Mouse (Mus musculus) brain, embryonic 18.5 days (tissue): ENCODE data around the gene Pif1.

ENCODE experiments used
- DNase-seq: peaks from one replicate; pipeline ENCODE4 v3.0.0-alpha.2; 2012; ENCODE audit warnings: low read depth, low spot score

The Pif1 gene

DNA sequence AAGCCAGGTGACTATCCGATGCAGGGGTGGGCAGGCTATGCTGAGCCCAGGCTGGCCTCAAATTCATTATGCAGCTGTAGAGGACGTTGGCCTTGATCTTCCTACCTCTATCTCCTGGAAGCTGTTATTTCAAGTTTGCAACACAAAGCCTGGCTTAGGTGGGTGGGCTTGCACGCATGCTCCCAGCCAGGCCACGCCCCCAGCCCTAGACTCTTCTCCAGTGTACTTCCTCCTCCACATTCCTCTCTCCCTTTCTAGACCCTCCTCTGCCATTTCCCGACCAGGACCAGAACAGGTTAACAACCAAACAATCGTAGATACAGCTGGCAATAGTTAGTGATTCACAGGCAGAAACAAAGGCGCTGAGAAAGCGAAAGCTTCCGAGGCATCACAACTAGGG lies 6.6 kb downstream of the Pif1 start:
- no peak for DNase-seq

DNA sequence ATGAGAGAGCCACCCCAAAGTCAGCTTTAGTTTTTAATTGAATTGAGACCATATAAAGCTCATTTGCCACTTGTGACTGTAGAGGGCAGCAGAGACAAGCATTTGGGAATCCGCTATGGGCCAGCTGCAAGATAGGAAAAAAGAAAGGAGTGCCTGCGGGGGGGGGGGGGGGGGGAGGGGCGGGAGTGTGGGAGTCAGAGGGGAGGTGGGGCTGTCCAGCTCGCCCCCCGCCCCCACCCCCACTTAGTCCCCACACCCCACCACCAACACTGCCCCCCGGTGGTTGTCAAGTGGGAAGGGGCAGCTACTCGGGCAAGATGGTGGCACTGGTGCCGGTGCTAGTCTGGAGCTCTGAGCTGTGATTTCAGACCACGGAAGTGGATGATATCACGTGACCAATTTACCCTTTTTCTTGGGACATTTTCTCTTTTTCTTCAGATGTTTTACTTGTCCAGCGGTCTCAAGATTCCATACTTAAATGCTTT lies 11.8 kb downstream of the Pif1 start:
- no peak for DNase-seq

DNA sequence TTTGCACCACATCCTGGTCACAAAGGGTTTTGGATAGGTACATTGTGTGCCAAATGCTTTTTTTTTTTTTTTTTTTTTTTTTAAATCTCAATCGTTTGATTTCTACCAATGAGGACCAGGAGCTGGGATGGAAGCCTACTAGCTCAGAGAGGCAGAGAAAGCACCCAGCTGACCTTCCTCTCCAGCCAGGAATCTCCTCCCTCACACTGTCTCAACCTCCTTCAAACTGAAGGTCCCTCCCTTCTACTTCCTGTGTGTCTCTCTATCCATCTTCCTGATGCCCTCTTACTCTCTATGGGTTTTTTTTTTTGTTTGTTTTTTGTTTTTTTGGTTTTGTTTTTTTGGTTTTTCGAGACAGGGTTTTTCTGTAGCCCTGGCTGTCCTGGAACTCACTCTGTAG lies 14.0 kb downstream of the Pif1 start:
- DNase-seq, result no peak

DNA sequence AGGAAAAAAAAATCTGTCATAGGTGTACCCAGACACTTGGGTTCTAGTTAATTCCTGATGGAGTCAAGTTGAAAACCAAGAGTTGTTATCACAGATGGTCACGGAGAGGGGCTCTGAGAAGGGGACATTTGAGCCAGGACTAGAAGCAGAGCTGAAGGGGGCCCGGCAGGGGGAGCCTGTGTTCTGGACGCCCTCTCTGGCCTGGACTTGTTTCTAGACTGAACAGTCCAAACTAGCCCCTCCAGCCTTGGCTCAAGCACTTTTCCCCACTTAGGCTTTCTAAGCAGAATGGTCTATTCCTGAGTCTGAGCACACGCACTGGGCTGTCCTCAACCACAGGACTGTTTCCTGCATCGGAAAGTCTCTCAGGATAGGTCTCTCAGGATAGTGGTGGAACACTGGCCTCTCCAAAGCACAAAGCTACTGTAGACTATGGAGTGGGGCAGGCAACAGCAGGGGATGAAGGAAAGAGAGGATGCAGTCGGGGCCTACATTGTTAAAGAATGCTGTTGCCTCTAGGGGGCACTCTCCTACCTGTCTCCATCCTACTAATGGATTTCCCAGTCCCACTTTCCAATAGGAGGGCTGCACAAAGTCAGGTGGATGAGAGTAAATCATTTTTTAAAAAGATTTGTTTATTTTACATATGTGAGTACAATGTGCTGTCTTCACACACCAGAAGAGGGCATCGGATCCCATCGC lies 16.6 kb downstream of the Pif1 start:
- DNase-seq, result no peak

DNA sequence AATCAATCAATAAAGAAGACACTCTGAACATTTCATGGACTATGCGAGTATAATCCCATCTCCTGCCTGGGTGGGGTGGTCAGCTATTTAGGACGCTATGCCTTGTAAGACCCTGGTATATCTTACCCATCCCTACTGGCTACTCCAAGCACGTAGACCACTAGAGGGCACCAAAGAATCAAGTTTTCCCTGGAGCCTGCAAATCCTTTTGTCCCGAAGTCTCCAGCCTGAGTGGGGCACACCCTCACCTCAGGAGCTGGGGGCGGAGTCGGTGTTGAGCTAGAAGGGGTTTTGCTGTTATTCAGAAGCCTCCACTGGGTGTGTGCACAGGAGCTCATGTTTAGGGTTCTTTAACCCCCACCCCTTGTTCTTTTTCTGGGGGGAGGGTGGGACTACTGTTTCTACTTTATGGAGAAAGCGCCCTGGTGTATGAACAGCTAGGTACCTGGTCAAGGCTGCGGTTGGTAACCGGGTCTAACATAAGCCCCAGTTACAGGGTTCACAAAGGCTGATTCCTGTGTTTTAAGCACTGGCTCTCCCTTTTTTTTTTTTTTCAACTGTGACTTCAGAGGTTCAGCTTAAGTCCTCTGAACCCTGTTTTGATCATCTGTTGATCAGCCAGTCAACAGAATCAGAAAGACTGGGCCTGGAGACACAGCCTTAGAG lies 18.6 kb downstream of the Pif1 start:
- peak; percentile 78 for DNase-seq

DNA sequence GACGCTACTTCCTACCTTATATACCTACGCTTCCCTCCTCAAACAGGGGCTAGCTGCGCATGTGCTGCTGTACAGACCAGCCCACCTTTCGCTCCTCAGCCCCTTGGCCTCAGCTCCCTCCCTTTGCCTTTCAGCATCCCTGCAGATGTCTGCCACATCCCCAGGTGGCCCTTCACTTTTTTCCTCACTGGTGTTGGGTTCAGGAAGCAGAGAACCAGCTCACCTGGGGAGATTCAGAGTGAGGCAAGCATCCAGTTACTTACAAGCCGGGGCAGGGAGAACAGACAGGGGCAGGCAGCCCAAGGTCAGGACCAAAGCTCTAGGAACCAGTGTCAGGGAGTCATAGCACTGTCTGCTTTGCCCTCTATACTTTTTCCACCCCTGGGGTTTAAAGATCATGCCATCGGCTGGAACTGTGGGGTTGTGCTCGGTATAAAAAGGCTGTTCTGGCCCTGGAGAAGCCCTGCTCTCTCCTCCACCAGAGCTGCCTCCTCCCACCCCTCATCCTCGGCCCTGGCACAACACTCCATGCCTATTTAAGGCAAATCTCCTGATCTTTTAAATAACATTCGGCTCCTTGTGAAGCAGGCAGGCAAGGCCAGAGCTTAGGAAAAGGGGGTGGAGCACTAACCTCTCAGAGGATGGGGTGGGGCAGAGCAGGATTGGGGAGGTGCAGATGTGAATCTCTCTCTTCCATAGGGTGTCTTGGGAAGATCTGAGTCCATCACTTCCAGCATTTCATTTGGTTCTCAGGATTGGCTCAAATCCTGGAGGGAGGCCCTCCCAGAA lies 19.6 kb downstream of the Pif1 start:
- DNase-seq, result no peak

DNA sequence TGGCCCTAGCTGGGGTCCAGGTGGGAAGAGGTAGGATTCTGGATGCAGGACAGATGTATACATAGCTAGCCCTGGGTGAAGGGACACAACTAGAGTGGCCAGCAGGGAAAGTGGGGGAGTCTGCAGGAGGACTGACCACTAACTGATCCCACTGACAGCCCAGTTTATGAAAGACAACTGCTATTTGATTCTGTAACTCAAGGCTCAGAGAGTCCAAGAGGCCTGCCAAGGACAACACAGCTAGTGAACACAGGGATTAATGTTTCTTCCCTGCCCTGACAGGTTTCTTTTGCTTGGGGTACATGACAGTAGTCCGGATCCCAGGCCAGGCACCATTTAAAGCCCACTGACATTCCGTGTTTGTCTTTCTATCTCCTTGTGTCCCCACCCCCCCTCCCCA lies 20.2 kb downstream of the Pif1 start:
- DNase-seq, result no peak

DNA sequence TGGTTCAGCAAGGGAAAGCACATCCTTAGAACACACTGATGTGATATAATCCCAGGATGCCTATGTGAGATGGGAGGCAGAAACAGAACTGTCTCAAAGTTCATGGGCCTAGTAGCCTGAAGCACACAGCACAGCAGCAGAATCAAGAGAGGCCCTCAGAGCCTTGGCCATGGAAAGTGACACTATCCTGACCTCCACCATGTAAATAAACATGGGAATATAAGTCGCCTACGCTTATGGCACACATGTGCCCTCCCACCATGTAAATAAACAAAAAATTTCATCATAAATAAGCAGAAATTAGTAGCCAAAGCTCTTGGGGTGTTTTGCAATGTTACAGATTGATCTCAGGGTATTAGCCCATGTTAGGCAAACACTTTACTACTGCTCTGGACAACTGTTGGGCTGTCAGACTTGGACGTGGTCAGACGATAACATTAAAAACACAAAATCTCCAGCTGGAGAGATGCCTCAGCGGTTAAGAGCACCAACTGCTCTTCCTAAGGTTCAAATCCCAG lies 25.1 kb downstream of the Pif1 start:
- no peak for DNase-seq

DNA sequence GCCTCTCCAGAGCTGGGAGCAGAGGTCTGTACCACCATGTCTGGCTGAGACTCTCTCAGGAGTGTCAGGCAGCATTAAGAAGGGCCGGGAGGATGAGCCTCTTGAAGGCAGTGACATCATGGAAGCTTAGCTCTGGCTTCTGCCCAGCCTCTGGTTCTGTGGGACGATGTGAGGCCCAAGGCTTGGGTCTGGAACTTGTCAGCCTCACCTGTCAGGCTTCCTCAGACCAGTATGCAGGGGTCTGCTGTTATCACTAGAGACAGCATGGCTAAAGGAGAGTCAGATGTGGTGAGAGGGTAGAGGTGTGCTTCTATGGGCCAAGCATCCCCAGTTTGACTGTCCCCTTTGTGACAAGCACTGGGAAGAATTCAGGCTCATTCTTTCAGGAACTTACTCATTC lies 26.1 kb downstream of the Pif1 start:
- no peak for DNase-seq

DNA sequence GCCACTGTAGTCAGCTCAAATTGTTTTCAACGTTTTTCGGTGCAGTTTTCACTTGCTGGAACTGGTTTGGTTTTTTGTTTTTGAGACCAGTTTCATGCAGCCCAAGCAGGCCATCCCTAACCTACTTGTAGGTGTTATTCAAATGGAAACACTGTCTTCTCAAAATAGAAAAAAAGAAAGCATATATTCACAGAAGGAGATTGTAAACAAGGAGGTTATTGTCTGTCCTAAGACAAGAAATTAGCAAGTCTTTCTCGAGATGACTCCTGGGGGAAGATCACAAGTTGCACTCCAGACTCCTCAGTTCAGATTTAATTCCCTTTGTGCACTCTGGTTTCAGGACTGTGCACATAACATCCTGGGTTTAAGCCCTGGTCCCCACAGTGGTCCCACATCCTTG lies 32.4 kb downstream of the Pif1 start:
- no peak for DNase-seq

DNA sequence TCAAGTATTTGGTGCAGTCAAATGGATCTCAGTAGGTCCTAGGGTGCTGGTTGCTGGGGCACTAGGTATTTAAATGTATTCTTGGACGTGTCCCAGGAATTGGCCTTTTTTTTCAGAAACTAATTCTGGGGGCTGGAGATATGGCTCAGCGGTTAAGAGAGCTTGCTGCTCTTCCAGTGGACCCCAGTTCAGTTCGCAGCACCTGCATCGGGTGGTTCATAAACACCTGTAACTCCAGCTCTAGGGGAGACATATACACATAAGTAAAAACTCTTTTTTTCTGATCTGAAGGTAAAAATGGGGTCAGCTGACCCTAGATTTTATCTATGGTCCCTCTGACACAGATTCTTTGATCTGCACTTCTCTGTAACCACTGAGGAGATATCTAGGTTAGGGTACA lies 34.2 kb downstream of the Pif1 start:
- DNase-seq, result no peak

DNA sequence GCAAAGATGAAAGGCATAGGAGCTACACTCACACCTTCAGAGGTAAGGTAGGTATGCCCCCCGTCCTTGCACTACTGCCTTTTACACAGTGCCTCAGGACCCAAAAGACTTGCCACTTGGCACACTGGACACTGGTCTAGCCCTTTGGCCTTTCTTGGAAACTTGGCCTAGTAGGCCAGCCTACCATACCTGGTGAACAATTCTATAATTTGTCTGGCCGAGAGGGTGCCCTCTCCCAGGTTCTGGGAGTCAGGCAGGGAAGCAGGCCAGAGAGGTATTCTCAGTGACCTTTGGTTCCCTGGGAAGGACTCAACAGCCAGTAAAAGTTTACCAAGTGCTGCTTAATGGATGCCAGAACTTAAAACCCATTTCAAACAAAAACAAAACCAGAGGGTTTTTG lies 34.7 kb downstream of the Pif1 start:
- DNase-seq, result no peak

DNA sequence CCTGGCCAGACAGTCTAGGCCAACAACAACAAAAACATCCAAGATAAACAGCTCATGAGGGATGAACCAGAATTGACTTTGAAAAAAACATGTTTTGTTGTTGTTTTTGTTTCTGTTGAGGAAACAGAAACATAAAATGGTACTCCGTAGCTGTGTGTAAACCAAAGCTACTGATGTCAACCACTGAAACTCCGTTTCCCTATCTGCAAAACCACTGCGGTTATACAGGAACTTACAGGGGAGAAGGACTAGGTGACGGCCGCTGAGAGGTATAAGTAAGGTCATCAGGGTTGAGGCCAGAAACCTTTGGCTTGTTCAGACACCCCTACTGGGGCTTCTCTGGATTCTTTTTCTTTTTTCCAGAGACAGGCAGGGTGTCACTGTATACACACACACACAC lies 35.9 kb downstream of the Pif1 start:
- DNase-seq, result no peak

DNA sequence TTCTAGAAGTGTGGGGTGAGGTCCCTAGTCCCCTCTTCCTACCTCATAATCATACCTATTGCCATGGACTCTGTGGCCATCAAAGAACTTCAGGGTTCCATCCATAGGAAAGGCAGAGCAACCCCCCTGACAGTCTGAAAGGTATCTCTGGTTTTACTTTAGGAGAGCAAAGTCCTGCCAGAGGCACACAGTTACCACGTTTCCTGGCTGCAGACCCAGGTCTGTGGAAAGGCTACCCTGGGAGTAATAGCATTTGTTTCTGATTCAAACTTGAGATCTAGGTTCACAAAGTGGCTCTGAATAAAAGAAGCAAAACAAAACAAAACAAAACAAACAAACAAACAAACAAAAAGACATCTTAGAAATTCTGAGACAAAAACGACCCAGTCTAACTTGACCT lies 37.3 kb downstream of the Pif1 start:
- no peak for DNase-seq

DNA sequence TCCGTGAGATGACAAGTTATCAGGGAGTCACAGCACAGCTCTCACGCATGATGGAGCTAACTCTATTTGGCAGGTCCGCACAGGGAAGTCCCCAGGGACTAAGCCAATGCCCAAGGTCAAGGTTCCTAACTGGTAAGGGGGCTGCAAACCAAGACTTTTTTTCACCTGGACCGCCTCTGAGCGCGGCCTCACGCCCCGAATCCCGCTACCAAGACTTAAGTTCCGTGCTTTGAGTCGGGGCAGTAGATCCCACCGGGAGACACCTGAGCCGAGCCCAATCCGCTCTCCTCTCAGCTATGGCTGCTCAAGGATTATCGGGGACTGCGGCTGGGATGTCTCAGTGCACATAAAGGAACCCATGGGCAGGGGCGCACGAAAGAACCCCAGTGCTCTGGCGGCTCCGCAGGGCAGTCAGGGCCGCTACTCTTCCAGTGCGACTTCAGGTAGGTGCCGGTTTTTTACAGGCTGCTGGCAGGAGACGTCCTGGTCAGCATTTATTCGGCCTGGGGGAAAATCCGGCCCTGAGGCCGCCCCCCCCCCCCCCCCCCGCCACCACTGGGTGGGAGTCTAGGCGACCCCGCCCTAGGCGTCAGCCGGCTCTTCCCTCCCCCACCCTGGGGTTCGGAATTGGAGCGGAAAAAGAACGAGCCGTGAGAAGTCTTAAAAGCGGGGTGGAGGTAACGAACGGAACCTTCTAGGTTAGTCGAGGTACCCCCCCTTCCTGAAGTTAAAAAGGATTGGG lies 42.2 kb downstream of the Pif1 start, which contains the start of gene Rbpms2:
Gene Rbpms2, plus strand, starts transcription at position 624 of the 742 bp plus-strand sequence.
- DNase-seq, result no peak

DNA sequence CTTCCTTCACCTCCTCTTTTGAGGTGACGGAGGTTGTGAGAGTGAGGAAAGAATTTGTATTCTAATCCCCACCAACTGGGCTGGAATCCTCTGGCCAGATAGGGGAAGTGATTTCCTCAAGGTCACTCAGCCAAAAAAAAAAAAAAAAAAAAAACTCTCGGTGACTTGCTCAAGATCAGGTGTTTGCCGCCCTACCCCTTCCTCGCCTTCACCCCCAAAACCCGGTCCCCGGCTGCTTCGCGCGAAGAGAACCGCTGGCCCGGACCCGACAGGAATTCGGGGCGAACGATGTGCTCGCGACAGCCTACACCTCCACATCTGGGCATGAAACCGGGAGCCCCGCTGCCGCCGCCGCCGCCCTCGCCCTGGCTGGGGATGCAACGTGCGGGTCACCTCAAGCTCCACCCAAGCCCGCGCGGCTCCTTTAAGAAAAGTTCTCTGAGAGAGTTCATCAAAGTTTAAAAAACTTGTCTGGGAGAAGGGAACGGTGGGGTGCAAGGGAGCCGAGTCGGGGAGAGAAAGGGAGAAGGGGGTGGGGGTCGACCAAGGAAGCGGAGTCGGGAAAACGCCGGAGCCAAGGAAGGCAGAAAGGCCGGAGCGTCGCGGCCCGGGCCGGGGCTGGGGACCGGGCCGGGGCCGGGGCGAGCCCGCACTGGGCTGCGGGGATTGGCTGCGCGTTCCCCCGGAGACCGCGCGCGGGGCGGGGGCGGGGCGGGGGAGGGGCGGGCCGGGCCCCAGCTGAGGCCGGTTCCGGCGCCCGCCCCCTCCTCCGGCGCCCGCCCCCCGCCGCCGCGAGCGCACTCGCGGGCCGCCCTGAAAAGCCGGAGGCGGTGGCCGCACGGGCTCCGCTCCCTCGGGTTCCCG lies 43.0 kb downstream of the Pif1 start:
- no peak for DNase-seq

DNA sequence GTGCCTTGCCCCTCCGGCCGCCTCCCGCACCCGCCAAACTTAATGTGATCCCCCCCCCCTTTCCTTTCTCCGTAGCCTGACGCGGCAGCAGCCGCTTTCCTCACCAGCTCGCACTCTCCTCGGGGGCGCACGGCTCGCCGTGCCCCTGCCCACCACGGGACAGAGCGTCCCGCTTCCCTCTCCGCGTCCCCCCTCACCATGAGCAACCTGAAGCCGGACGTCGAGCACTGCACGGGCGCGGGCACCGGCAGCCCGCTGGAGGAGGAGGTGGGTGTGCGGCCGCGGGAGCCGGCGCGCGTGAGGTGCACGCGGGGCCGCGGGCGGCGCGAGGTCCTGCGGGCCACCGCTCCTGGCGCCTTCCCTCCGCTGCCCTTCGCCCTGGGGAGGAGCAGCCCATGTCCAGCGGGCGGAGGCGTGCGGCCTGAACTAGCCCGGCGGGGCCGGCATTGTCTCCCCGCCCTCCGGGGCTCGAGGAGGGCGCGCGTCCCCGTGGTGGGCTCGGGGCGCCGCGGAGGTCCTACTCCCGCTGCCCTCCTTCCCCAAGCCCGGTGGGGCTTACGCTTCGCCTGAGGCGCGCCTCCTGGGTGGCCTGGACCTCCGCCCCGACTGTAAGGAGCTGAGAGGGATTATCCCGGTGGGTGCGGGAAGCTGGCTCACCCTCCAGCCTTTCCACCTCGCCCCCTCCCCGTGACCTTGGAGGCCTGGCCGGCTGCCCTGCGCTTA lies 43.8 kb downstream of the Pif1 start:
- no peak for DNase-seq

DNA sequence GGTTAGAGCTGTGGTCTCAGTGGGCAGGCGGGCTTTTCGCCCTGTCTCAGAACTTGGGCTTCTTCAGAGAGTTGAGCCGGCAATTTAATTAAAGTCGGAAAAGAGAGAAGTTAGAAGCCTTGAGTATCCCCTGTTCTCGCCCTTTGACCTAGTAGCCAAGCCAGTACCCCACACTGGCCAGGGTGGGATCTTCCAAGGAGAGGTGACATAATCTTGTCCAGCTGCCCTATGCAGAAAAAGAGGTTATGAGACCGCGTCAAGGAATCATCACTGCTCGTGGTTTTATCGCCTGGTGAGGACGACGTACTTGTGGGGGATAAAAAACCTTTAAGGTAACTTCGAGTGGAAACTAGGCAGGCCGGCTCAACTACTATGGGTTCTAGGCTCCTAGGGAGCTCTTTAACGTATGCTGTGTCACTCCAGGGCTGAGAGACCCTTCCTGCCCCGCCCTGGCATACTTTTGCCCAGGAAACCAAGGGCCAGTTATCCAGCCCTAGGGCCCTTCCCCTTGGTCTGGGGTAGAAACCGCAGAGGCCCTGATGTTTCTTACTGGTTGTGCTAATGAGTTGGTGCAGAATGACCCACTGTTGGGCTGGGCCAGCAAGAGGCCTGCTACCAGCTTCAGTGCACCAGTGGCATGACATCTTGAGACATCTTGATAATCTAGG lies 44.5 kb downstream of the Pif1 start:
- DNase-seq, result no peak

DNA sequence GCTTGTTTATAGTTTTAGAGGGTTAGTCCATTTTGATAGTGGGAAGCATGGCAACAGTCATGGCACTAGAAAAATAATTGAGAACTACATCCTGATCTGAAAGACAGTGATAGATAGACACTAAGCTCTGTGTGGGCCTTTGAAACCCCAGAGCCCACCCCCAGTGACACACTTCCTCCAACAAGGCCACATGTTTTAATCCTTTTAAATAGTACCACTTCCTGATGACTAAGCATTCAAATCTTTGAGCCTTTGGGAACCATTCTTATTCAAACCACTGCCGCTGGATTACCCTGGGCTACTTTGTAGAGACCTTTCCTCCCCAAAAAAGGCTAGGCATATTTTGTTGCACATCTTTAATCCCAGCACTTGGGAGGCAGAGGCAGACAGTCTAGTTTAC lies 48.8 kb downstream of the Pif1 start:
- no peak for DNase-seq
